Mouse (Mus musculus) lung, postnatal 14 days (tissue): Measurements from ENCODE around the gene Def6.

Experiments used
- DNase-seq: peaks from one replicate; pipeline ENCODE4 v3.0.0; 2021

Def6 gene

DNA sequence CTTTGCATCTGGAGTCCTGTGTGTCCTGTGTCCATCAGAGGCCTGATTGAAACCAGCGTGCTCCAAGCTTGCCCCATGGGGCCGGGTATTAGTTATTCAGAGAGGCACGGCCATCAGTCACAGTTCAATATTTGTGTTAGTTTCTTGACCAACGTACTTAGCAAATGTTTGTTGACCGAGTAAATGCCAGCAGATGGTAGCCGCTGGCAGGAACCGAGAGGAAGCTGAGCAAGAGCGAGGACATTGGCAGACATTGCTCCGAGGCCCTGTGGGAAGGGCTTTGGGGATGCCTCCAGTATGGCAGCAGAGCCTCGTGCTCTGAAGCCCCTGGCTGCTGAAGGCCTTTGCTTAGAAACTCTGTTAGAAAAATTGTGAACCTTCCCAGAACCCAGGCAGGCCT is 70.1 kb downstream of the Def6 start:
- no peak for DNase-seq

DNA sequence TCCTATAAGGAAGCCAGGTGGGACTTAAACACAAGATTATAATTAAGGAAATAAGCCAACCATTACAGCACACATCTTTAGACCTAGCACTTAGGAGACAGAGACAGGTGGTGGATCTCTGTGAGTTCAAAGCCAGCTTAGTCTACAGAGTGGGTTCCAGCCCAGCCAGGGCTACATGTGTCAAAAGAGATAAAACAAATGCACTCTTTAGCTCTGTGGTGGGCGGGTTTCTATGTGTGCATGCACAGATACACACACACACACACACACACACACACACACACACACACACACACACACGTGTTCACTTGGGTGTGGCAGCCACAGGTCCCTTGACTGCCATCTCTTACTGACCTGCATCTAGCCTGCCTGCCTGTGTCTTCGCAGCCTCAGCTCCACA is 70.6 kb downstream of the Def6 start:
- DNase-seq: no peak
